Mouse (Mus musculus): ENCODE measurements around the gene Tmem129. TPM values are rescaled to one million over a fixed set of nuclear protein-coding genes. Genes with fewer than 3 reads are reported as not detected.

Gene Tmem129
- polyA plus RNA-seq, 1 experiment from 2014 or later: 47.6 TPM

- no peaks in the 10 kb centered on the region for H3K4me1 ChIP-seq (ENCODE audit: control insufficient read depth, insufficient read depth, low read length)
- no peak overlapping the region for H3K27ac ChIP-seq (replicated peaks; ENCODE audit: low read depth, low read length)
- ATAC-seq (ENCODE audit: low read depth) (no peak), DNase-seq (ENCODE audit: low spot score) (peak; percentile 66)
- H3K27me3 ChIP-seq (replicated peaks; ENCODE audit: control insufficient read depth, insufficient read depth, low read length): no peaks in the 10 kb centered on the region
- no peak overlapping the region for H3K4me2 ChIP-seq (ENCODE audit: low read depth, low read length)
- H3K4me3 ChIP-seq (ENCODE audit: low read depth, low read length): no peak overlapping the region
- no peak overlapping the region for H3K9ac ChIP-seq (ENCODE audit: low read depth, low read length)
- WGBS: 35% methylated on average over 3 of the region's 3 CpGs
- no peaks in the 10 kb centered on the region for H3K9me3 ChIP-seq (ENCODE audit: control insufficient read depth, low read length)
- peaks cover 74% of the 10 kb centered on the region for H3K36me3 ChIP-seq (ENCODE audit: control insufficient read depth, insufficient read depth, low read length)
Measured at GRCm38 (mm10) chr5:33640652-33641051, 17.6 kb downstream of the Tmem129 start.

- 59% methylated on average over 4 of the region's 4 CpGs for WGBS
- no peak overlapping the region for H3K4me3 ChIP-seq (ENCODE audit: low read depth, low read length)
- no peak overlapping the region for H3K4me2 ChIP-seq (ENCODE audit: low read depth, low read length)
- H3K36me3 ChIP-seq (ENCODE audit: control insufficient read depth, insufficient read depth, low read length): peaks cover 62% of the 10 kb centered on the region
- H3K9ac ChIP-seq (ENCODE audit: low read depth, low read length): no peak overlapping the region
- no peak overlapping the region for H3K27ac ChIP-seq (replicated peaks; ENCODE audit: low read depth, low read length)
- H3K27me3 ChIP-seq (replicated peaks; ENCODE audit: control insufficient read depth, insufficient read depth, low read length): no peaks in the 10 kb centered on the region
- no peaks in the 10 kb centered on the region for H3K9me3 ChIP-seq (ENCODE audit: control insufficient read depth, low read length)
- ATAC-seq (ENCODE audit: low read depth): peak; percentile 22; the same call in 1 of the 2 replicates
- DNase-seq (ENCODE audit: low spot score): no peak
- no peaks in the 10 kb centered on the region for H3K4me1 ChIP-seq (ENCODE audit: control insufficient read depth, insufficient read depth, low read length)
Measured at GRCm38 (mm10) chr5:33638826-33639225, 19.4 kb downstream of the Tmem129 start.

GRCm38 (mm10) chr5:33637606-33638350 lies 20.4 kb downstream of the Tmem129 start:
- no peak overlapping the region for H3K4me3 ChIP-seq (ENCODE audit: low read depth, low read length)
- no peaks in the 10 kb centered on the region for H3K27me3 ChIP-seq (replicated peaks; ENCODE audit: control insufficient read depth, insufficient read depth, low read length)
- H3K9me3 ChIP-seq (ENCODE audit: control insufficient read depth, low read length): no peaks in the 10 kb centered on the region
- H3K36me3 ChIP-seq (ENCODE audit: control insufficient read depth, insufficient read depth, low read length): peaks cover 51% of the 10 kb centered on the region
- no peak overlapping the region for H3K9ac ChIP-seq (ENCODE audit: low read depth, low read length)
- H3K27ac ChIP-seq (replicated peaks; ENCODE audit: low read depth, low read length): no peak overlapping the region
- no peaks in the 10 kb centered on the region for H3K4me1 ChIP-seq (ENCODE audit: control insufficient read depth, insufficient read depth, low read length)
- 81% methylated on average over 3 of the region's 3 CpGs for WGBS
- ATAC-seq (ENCODE audit: low read depth) (no peak), DNase-seq (ENCODE audit: low spot score) (no peak)
- H3K4me2 ChIP-seq (ENCODE audit: low read depth, low read length): no peak overlapping the region

GRCm38 (mm10) chr5:33635361-33635760 lies 22.9 kb downstream of the Tmem129 start:
- H3K4me2 ChIP-seq (ENCODE audit: low read depth, low read length): no peak overlapping the region
- H3K9ac ChIP-seq (ENCODE audit: low read depth, low read length): no peak overlapping the region
- DNase-seq (ENCODE audit: low spot score): no peak
- H3K36me3 ChIP-seq (ENCODE audit: control insufficient read depth, insufficient read depth, low read length): peaks cover 27% of the 10 kb centered on the region
- H3K4me3 ChIP-seq (ENCODE audit: low read depth, low read length): no peak overlapping the region
- H3K27me3 ChIP-seq (replicated peaks; ENCODE audit: control insufficient read depth, insufficient read depth, low read length): no peaks in the 10 kb centered on the region
- 89% methylated on average over 3 of the region's 3 CpGs for WGBS
- H3K4me1 ChIP-seq (ENCODE audit: control insufficient read depth, insufficient read depth, low read length): peaks cover 5% of the 10 kb centered on the region
- H3K9me3 ChIP-seq (ENCODE audit: control insufficient read depth, low read length): no peaks in the 10 kb centered on the region
- ATAC-seq (ENCODE audit: low read depth): no peak
- H3K27ac ChIP-seq (replicated peaks; ENCODE audit: low read depth, low read length): no peak overlapping the region

- no peak for ATAC-seq (ENCODE audit: low read depth)
- Histone ChIP-seq H3K9ac (ENCODE audit: low read depth, low read length) (no peak overlapping the region), H3K4me3 (ENCODE audit: low read depth, low read length) (no peak overlapping the region), H3K4me1 (ENCODE audit: control insufficient read depth, insufficient read depth, low read length) (peaks cover 16% of the 10 kb centered on the region), H3K36me3 (ENCODE audit: control insufficient read depth, insufficient read depth, low read length) (peaks cover 10% of the 10 kb centered on the region; the same call in 1 of the 2 replicates), H3K9me3 (ENCODE audit: control insufficient read depth, low read length) (no peaks in the 10 kb centered on the region), H3K27ac (replicated peaks; ENCODE audit: low read depth, low read length) (no peak overlapping the region), H3K27me3 (replicated peaks; ENCODE audit: control insufficient read depth, insufficient read depth, low read length) (no peaks in the 10 kb centered on the region), H3K4me2 (ENCODE audit: low read depth, low read length) (no peak overlapping the region)
- DNase-seq (ENCODE audit: low spot score): no peak
- WGBS: 76% methylated on average over 1 of the region's 1 CpGs
Measured at GRCm38 (mm10) chr5:33632526-33632925, 25.7 kb downstream of the Tmem129 start.

- Histone ChIP-seq H3K36me3 (ENCODE audit: control insufficient read depth, insufficient read depth, low read length) (0 out of 2 replicates have a peak, but pooled peaks cover 5% of the 10 kb centered on the region), H3K4me1 (ENCODE audit: control insufficient read depth, insufficient read depth, low read length) (peaks cover 16% of the 10 kb centered on the region), H3K4me3 (ENCODE audit: low read depth, low read length) (peak overlapping the region; percentile 83), H3K27me3 (replicated peaks; ENCODE audit: control insufficient read depth, insufficient read depth, low read length) (no peaks in the 10 kb centered on the region), H3K9ac (ENCODE audit: low read depth, low read length) (no peak overlapping the region), H3K9me3 (ENCODE audit: control insufficient read depth, low read length) (no peaks in the 10 kb centered on the region), H3K4me2 (ENCODE audit: low read depth, low read length) (peak overlapping the region; percentile 84), H3K27ac (replicated peaks; ENCODE audit: low read depth, low read length) (peak overlapping the region; percentile 84; the same call in 1 of the 2 replicates)
- DNase-seq (ENCODE audit: low spot score): peak; percentile 6
- WGBS: 35% methylated on average over 4 of the region's 4 CpGs
- no peak for ATAC-seq (ENCODE audit: low read depth)
Measured at GRCm38 (mm10) chr5:33630615-33631014, 27.6 kb downstream of the Tmem129 start.

GRCm38 (mm10) chr5:33630061-33630460 lies 28.2 kb downstream of the Tmem129 start:
- peaks cover 16% of the 10 kb centered on the region for H3K4me1 ChIP-seq (ENCODE audit: control insufficient read depth, insufficient read depth, low read length)
- ATAC-seq (ENCODE audit: low read depth) (peak; percentile 27), DNase-seq (ENCODE audit: low spot score) (peak; percentile 29)
- no peaks in the 10 kb centered on the region for H3K36me3 ChIP-seq (ENCODE audit: control insufficient read depth, insufficient read depth, low read length)
- H3K4me2 ChIP-seq (ENCODE audit: low read depth, low read length): peak overlapping the region; percentile 84
- peak overlapping the region; percentile 84 for H3K27ac ChIP-seq (replicated peaks; ENCODE audit: low read depth, low read length)
- peak overlapping the region; percentile 69 for H3K9ac ChIP-seq (ENCODE audit: low read depth, low read length)
- no peaks in the 10 kb centered on the region for H3K27me3 ChIP-seq (replicated peaks; ENCODE audit: control insufficient read depth, insufficient read depth, low read length)
- 5% methylated on average over 9 of the region's 9 CpGs for WGBS
- no peaks in the 10 kb centered on the region for H3K9me3 ChIP-seq (ENCODE audit: control insufficient read depth, low read length)
- peak overlapping the region; percentile 83 for H3K4me3 ChIP-seq (ENCODE audit: low read depth, low read length)

GRCm38 (mm10) chr5:33629301-33629987 lies 28.8 kb downstream of the Tmem129 start, which contains the start of the genes Fam53a and Gm9903:
Gene Fam53a, minus strand, starts transcription at chr5:33629635.
Gene Gm9903, plus strand, starts transcription at chr5:33629925.
- DNase-seq (ENCODE audit: low spot score): peak; percentile 98
- peak within 1 kb of the TSS; percentile 84 for H3K4me2 ChIP-seq (ENCODE audit: low read depth, low read length)
- no peaks in the 10 kb centered on the region for H3K9me3 ChIP-seq (ENCODE audit: control insufficient read depth, low read length)
- peaks cover 16% of the 10 kb centered on the region for H3K4me1 ChIP-seq (ENCODE audit: control insufficient read depth, insufficient read depth, low read length)
- H3K9ac ChIP-seq (ENCODE audit: low read depth, low read length): peak within 1 kb of the TSS; percentile 88
- H3K4me3 ChIP-seq (ENCODE audit: low read depth, low read length): peak within 1 kb of the TSS; percentile 83
- under 1% methylated on average over 53 of the region's 99 CpGs for WGBS
- peak within 1 kb of the TSS; percentile 93 for H3K27ac ChIP-seq (replicated peaks; ENCODE audit: low read depth, low read length)
- ATAC-seq (ENCODE audit: low read depth): peak; percentile 96
- no peaks in the 10 kb centered on the region for H3K36me3 ChIP-seq (ENCODE audit: control insufficient read depth, insufficient read depth, low read length)
- H3K27me3 ChIP-seq (replicated peaks; ENCODE audit: control insufficient read depth, insufficient read depth, low read length): no peaks in the 10 kb centered on the region

All from embryonic facial prominence, embryonic 14.5 days (tissue).